ENCODE assay signal across 8 mouse cellular contexts in genomic region chr11:60200384-60200783, GRCm38 (mm10). TPM values are rescaled to one million over a fixed set of nuclear protein-coding genes. Genes with fewer than 3 reads are reported as not detected.
DNase-seq lines count a peak whose midpoint lies in the region; ATAC-seq and TF ChIP-seq lines count a peak whose summit lies in the region.

No protein-coding gene starts in this region.

- no peaks in the 10 kb centered on the region for H3K27me3 ChIP-seq in liver, embryonic 13.5 days
- no peaks in the 10 kb centered on the region for H3K27me3 ChIP-seq in forebrain, embryonic 12.5 days
- H3K27me3 ChIP-seq in hindbrain, postnatal 0 days (ENCODE audit: insufficient read depth, low read length), result no peaks in the 10 kb centered on the region
- H3K27me3 ChIP-seq in midbrain, embryonic 15.5 days (replicated peaks), result no peaks in the 10 kb centered on the region
- H3K27me3 ChIP-seq in kidney, adult 2 months (replicated peaks; ENCODE audit: control insufficient read depth, insufficient read depth, low read length), result no peaks in the 10 kb centered on the region

- WGBS in liver, embryonic 13.5 days (ENCODE audit: insufficient replicate concordance), result 87% methylated on average over 11 of the region's 11 CpGs
- 92% methylated on average over 11 of the region's 11 CpGs for WGBS in forebrain, embryonic 12.5 days
- WGBS in hindbrain, postnatal 0 days, result 76% methylated on average over 11 of the region's 11 CpGs
- WGBS in midbrain, embryonic 15.5 days, result 89% methylated on average over 11 of the region's 11 CpGs
- 74% methylated on average over 11 of the region's 11 CpGs for WGBS in kidney, adult 2 months

- H3K36me3 ChIP-seq in liver, embryonic 13.5 days, result peaks cover 84% of the 10 kb centered on the region
- H3K36me3 ChIP-seq in forebrain, embryonic 12.5 days (replicated peaks), result peaks cover 97% of the 10 kb centered on the region
- peaks cover 40% of the 10 kb centered on the region for H3K36me3 ChIP-seq in hindbrain, postnatal 0 days (ENCODE audit: insufficient read depth, low read length)
- H3K36me3 ChIP-seq in midbrain, embryonic 15.5 days (replicated peaks), result peaks cover 15% of the 10 kb centered on the region; the same call in 1 of the 2 replicates
- no peaks in the 10 kb centered on the region; the same call in 1 of the 2 replicates for H3K36me3 ChIP-seq in kidney, adult 2 months (ENCODE audit: control insufficient read depth, insufficient read depth, low read length)

- ATAC-seq in liver, embryonic 13.5 days (ENCODE audit: low read depth), result no peak
- ATAC-seq in forebrain, embryonic 12.5 days (ENCODE audit: low FRiP score), result no peak
- ATAC-seq in hindbrain, postnatal 0 days, result no peak
- ATAC-seq in midbrain, embryonic 15.5 days (replicated peaks), result 0 out of 2 replicates have a peak, but pooled peaks have one; percentile 5

- no peaks in the 10 kb centered on the region for H3K9me3 ChIP-seq in liver, embryonic 13.5 days (replicated peaks)
- no peaks in the 10 kb centered on the region for H3K9me3 ChIP-seq in forebrain, embryonic 12.5 days
- no peaks in the 10 kb centered on the region for H3K9me3 ChIP-seq in hindbrain, postnatal 0 days (ENCODE audit: low read length)
- H3K9me3 ChIP-seq in midbrain, embryonic 15.5 days, result no peaks in the 10 kb centered on the region

- H3K4me3 ChIP-seq in liver, embryonic 13.5 days (replicated peaks), result no peak overlapping the region
- H3K4me3 ChIP-seq in forebrain, embryonic 12.5 days (replicated peaks), result no peak overlapping the region
- H3K4me3 ChIP-seq in hindbrain, postnatal 0 days (ENCODE audit: low read length), result no peak overlapping the region
- no peak overlapping the region for H3K4me3 ChIP-seq in midbrain, embryonic 15.5 days
- no peak overlapping the region for H3K4me3 ChIP-seq in kidney, adult 2 months (ENCODE audit: insufficient read depth, low read depth, low read length)

- H3K27ac ChIP-seq in liver, embryonic 13.5 days, result peak overlapping the region; percentile 53; the same call in 1 of the 2 replicates
- H3K27ac ChIP-seq in forebrain, embryonic 12.5 days, result peak overlapping the region; percentile 86
- peak overlapping the region; percentile 76 for H3K27ac ChIP-seq in hindbrain, postnatal 0 days
- H3K27ac ChIP-seq in midbrain, embryonic 15.5 days, result peak overlapping the region; percentile 78
- no peak overlapping the region for H3K27ac ChIP-seq in kidney, adult 2 months (ENCODE audit: insufficient read depth, low read depth, low read length)

- TF ChIP-seq POLR2A in kidney, adult 2 months (IDR thresholded peaks at IDR 0.05; ENCODE audit: low read depth, low read length), result no peak

- no peak overlapping the region for H3K4me2 ChIP-seq in liver, embryonic 13.5 days
- H3K4me2 ChIP-seq in forebrain, embryonic 12.5 days, result no peak overlapping the region
- no peak overlapping the region; the same call in 1 of the 2 replicates for H3K4me2 ChIP-seq in hindbrain, postnatal 0 days (ENCODE audit: low read depth, low read length)
- H3K4me2 ChIP-seq in midbrain, embryonic 15.5 days, result no peak overlapping the region

- no peak for DNase-seq in liver, embryonic 13.5 days
- DNase-seq in liver, result no peak
- DNase-seq in hindbrain, postnatal 0 days (ENCODE audit: low spot score), result no peak
- DNase-seq in kidney, adult 2 months, result no peak
- no peak for DNase-seq in right cerebral cortex, adult 2 months (ENCODE audit: low spot score in 2 of 2)
- no peak for DNase-seq in thymus, postnatal 14 days

- TF ChIP-seq CTCF in hindbrain, postnatal 0 days (IDR thresholded peaks at IDR 0.05; ENCODE audit: low read depth), result no peak
- TF ChIP-seq CTCF in kidney, adult 2 months (conservative IDR thresholded peaks at IDR 0.05; ENCODE audit: insufficient read depth, insufficient read length, low read depth, low read length), result no peak

- peaks cover 29% of the 10 kb centered on the region for H3K4me1 ChIP-seq in liver, embryonic 13.5 days (replicated peaks)
- peaks cover 11% of the 10 kb centered on the region for H3K4me1 ChIP-seq in forebrain, embryonic 12.5 days
- H3K4me1 ChIP-seq in hindbrain, postnatal 0 days (ENCODE audit: insufficient read depth, low read length), result peaks cover 12% of the 10 kb centered on the region
- H3K4me1 ChIP-seq in midbrain, embryonic 15.5 days, result peaks cover 22% of the 10 kb centered on the region
- no peaks in the 10 kb centered on the region for H3K4me1 ChIP-seq in kidney, adult 2 months (ENCODE audit: control insufficient read depth, insufficient read depth, low read length)

- H3K9ac ChIP-seq in liver, embryonic 13.5 days, result no peak overlapping the region
- peak overlapping the region; percentile 36; the same call in 1 of the 2 replicates for H3K9ac ChIP-seq in forebrain, embryonic 12.5 days
- H3K9ac ChIP-seq in hindbrain, postnatal 0 days (replicated peaks; ENCODE audit: low read length), result no peak overlapping the region
- H3K9ac ChIP-seq in midbrain, embryonic 15.5 days, result 0 out of 2 replicates have a peak overlapping the region, but pooled peaks have one; percentile 7

RNA-seq across cellular contexts. Expression of gene Srebf1, which starts 22.0 kb away (rescaled TPM):
- polyA plus RNA-seq in liver, embryonic 13.5 days (2015; fragmentation: Nextera tagmentation; extraction: Ambion mirVana), result 42.2 and 44.1 TPM in 2 replicates
- 58.0 and 58.1 TPM in 2 replicates for polyA plus RNA-seq in forebrain, embryonic 12.5 days (2016; fragmentation: Nextera tagmentation; extraction: Ambion mirVana)
- total RNA-seq in hindbrain, postnatal 0 days (2014; rRNA removed), result 163 and 169 TPM in 2 replicates
- 50.6 and 59.5 TPM in 2 replicates for polyA plus RNA-seq in hindbrain, postnatal 0 days (2015; fragmentation: Nextera tagmentation; extraction: Ambion mirVana)
- polyA plus RNA-seq in midbrain, embryonic 15.5 days (2015; fragmentation: Nextera tagmentation; extraction: Ambion mirVana), result 37.0 and 38.3 TPM in 2 replicates
- polyA plus RNA-seq in kidney, adult 2 months (2012; rRNA removed), result 89.1 and 123 TPM in 2 replicates

Comparison
In these comparisons a context has a peak if more than half of its experiments do, and no peak if none do; other contexts are left out.
1. H3K9ac ChIP-seq: peak in forebrain, embryonic 12.5 days (single experiment) and midbrain, embryonic 15.5 days (single experiment); none in liver, embryonic 13.5 days (single experiment) and hindbrain, postnatal 0 days (single experiment).